Mouse (Mus musculus) stomach, embryonic 15.5 days (tissue): ENCODE data around the gene Enox1. TPM values are rescaled to one million over a fixed set of nuclear protein-coding genes. Genes with fewer than 3 reads are reported as not detected.
"Not testable (repeated sequence)": the region's sequence is repeated elsewhere in the genome, so short reads cannot be mapped to it uniquely, and the experiment has no call there.

Experiments used
- ATAC-seq: fragments of 200-750 bp; cut with Nextera tagmentation; 2 replicates; pipeline ENCODE4 v1.8.0; 2017; ENCODE audit warnings: low read depth, moderate number of reproducible peaks, moderate TSS enrichment; ENCODE audit not compliant: insufficient read depth, low FRiP score
- H3K27ac ChIP-seq: fragments of 300-500 bp; sonication (generic); 2 replicates; pipeline ENCODE4 v1.5.1; 2015; ENCODE audit warnings: mild to moderate bottlenecking, inconsistent platforms
- H3K27me3 ChIP-seq: fragments of 300-500 bp; sonication (generic); replicated peaks from 2 replicates; pipeline ENCODE4 v1.6.1; 2015; ENCODE audit warnings: inconsistent platforms
- H3K36me3 ChIP-seq: fragments of 300-500 bp; sonication (generic); 2 replicates; pipeline ENCODE4 v1.6.1; 2015; ENCODE audit warnings: inconsistent platforms
- H3K4me1 ChIP-seq: fragments of 300-500 bp; sonication (generic); 2 replicates; pipeline ENCODE4 v1.6.1; 2015; ENCODE audit warnings: inconsistent platforms
- H3K4me2 ChIP-seq: fragments of 300-500 bp; sonication (generic); 2 replicates; pipeline ENCODE4 v1.6.1; 2015; ENCODE audit warnings: mild to moderate bottlenecking, inconsistent platforms
- H3K4me3 ChIP-seq: fragments of 300-500 bp; sonication (generic); replicated peaks from 2 replicates; pipeline ENCODE4 v1.5.1; 2015; ENCODE audit warnings: inconsistent platforms
- H3K9ac ChIP-seq: fragments of 300-500 bp; sonication (generic); 2 replicates; pipeline ENCODE4 v1.6.1; 2015; ENCODE audit warnings: inconsistent platforms
- H3K9me3 ChIP-seq: fragments of 300-500 bp; sonication (generic); 2 replicates; pipeline ENCODE4 v1.6.1; 2016; ENCODE audit warnings: inconsistent platforms
- WGBS: fragments of 180-500 bp; shearing (Covaris S2); methylation state at CpG from one replicate; pipeline ENCODE4 v1.1.7; 2015; 5-methylcytosine and 5-hydroxymethylcytosine counted together
- polyA plus RNA-seq: library from polyadenylated mRNA; unstranded; fragments of >200 nt; fragmentation: Nextera tagmentation; extraction: Ambion mirVana; gene quantifications from 2 replicates; pipeline ENCODE4 v1.2.1, GENCODE M21; 2015

Gene Enox1
- polyA plus RNA-seq, 1 experiment from 2014 or later = 6.2 TPM

DNA sequence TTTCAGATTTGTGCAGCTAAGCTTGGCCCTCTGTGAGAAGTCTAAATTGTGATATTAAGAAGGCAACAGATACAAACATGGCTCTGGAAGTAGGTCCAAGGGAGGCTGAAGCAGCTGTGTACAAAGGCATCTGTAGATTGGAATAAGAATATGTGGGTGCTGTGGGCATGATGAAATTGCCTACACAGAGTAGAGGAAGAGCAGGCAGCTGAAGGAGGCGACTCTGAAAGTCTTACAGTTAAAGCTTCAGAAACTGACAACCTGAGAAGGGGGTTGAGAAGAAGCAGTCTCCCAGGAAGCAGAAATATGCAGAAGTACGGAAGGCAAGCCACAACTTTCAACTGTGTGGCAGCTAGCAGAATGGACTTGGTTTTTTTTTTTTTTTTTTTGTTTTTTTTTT is 380.0 kb downstream of the Enox1 start:
- H3K4me1 ChIP-seq = no peaks in the 10 kb centered on the region
- no peak for ATAC-seq
- WGBS = 85% methylated on average over 2 of the region's 2 CpGs

DNA sequence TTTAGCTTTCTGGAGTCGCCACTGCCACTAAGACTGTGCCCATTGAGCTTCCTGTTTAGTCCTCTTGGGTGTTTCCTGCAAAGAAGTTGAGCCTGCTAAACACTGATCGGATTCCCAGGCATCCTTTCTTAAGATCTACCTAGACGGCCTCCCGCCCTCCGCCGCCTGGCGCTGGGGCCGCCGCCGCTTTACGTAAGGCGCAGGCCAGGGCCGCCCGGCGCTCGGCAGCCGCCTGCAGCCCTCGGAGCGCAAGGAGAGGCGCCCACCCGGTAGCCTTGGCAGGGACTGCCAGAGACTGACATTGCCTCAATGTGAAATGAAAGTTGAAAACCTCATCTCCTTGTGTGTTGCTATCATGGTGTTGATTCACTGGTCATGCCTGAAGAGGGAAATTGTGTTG is 383.0 kb downstream of the Enox1 start:
- H3K9ac ChIP-seq, H3K4me2 ChIP-seq, ATAC-seq, H3K27me3 ChIP-seq, H3K27ac ChIP-seq, H3K4me1 ChIP-seq, H3K36me3 ChIP-seq, H3K4me3 ChIP-seq, H3K9me3 ChIP-seq: not testable (repeated sequence)
- WGBS = 68% methylated on average over 21 of the region's 21 CpGs

More for the DNA sequence above, 380.0 kb downstream of the Enox1 start:
- Histone ChIP-seq H3K9ac (no peak overlapping the region), H3K9me3 (no peaks in the 10 kb centered on the region), H3K27ac (no peak overlapping the region), H3K36me3 (no peaks in the 10 kb centered on the region), H3K27me3 (no peaks in the 10 kb centered on the region), H3K4me2 (no peak overlapping the region), H3K4me3 (no peak overlapping the region)

GRCm38 (mm10) chr14:77541925-77542324 is 385.4 kb downstream of the Enox1 start:
- H3K27me3 ChIP-seq = no peaks in the 10 kb centered on the region
- no peak overlapping the region for H3K27ac ChIP-seq
- no peak overlapping the region for H3K4me3 ChIP-seq
- H3K4me1 ChIP-seq = no peaks in the 10 kb centered on the region
- ATAC-seq = no peak
- H3K4me2 ChIP-seq = no peak overlapping the region
- no peak overlapping the region for H3K9ac ChIP-seq
- no peaks in the 10 kb centered on the region for H3K9me3 ChIP-seq
- H3K36me3 ChIP-seq = no peaks in the 10 kb centered on the region
- whole genome bisulfite sequencing = 88% methylated on average over 7 of the region's 7 CpGs

DNA sequence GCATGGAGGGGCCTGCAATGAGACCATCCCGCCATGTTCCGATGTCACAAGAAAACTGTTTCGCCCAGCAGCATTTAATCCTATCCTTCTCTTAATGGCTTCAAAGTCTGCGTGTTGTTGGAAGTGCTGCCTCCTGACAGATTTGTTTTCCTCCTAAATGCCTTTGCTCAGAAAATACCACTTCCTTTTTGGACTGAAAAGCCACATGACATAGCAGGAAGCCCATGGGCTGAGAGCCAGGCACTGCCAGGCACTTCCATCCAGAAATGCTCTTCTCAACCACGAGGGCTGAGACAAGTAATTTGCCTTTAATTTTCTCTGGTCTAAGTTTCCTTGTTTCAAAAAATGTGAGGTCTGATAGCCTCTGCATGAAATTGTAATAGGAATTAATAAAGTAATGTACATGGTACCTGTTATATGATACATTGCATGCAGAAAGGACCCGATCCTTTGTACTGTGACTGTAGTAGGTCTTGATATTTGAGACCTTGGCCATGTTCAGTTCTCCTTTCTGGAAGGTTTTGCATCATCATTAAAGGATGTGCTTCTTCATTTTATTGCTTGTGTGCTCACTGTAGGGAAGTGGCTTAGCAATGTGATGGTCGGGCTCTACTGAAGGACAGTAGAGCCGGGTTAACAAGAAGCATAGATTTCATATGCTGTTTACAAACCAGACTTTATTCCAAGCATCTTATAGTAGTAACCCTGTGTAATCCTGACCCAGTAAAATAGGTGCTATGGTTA is 390.1 kb downstream of the Enox1 start:
- H3K4me2 ChIP-seq = no peak overlapping the region
- 85% methylated on average over 8 of the region's 8 CpGs for WGBS
- H3K27ac ChIP-seq = no peak overlapping the region
- ATAC-seq = no peak
- H3K4me3 ChIP-seq = no peak overlapping the region
- no peaks in the 10 kb centered on the region for H3K27me3 ChIP-seq
- no peak overlapping the region for H3K9ac ChIP-seq
- H3K4me1 ChIP-seq = no peaks in the 10 kb centered on the region
- no peaks in the 10 kb centered on the region for H3K9me3 ChIP-seq
- H3K36me3 ChIP-seq = no peaks in the 10 kb centered on the region

- WGBS = 76% methylated on average over 5 of the region's 5 CpGs
- H3K27ac ChIP-seq = no peak overlapping the region
- H3K36me3 ChIP-seq = no peaks in the 10 kb centered on the region
- H3K9ac ChIP-seq = no peak overlapping the region
- ATAC-seq = no peak
- H3K4me2 ChIP-seq = no peak overlapping the region
- H3K27me3 ChIP-seq = no peaks in the 10 kb centered on the region
- no peaks in the 10 kb centered on the region for H3K9me3 ChIP-seq
- no peaks in the 10 kb centered on the region for H3K4me1 ChIP-seq
- H3K4me3 ChIP-seq = no peak overlapping the region
Observed at GRCm38 (mm10) chr14:77547351-77547750, 390.8 kb downstream of the Enox1 start.

DNA sequence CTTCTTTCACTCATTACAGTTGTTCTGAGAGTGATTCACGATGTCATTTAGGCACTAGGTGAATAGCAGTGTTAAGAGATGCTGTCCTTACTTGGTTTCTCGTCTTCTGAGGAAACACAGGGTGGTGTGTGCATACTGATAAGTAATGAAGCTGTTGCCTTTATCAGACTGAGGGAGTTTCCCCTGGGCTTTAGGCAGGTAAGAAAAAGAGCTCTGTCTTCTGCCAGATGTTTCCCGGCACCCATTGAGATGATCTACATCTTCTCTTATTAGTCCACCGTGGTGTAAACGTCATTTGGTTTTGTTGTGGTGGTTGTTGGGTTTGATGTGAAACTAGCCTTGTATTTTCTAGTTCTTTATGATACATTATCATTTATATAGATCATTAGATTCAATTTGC is 392.4 kb downstream of the Enox1 start:
- Histone ChIP-seq H3K4me2 (no peak overlapping the region), H3K9ac (no peak overlapping the region), H3K4me3 (no peak overlapping the region), H3K27me3 (no peaks in the 10 kb centered on the region), H3K9me3 (no peaks in the 10 kb centered on the region), H3K4me1 (no peaks in the 10 kb centered on the region), H3K27ac (no peak overlapping the region), H3K36me3 (no peaks in the 10 kb centered on the region)
- no peak for ATAC-seq
- WGBS = 83% methylated on average over 5 of the region's 5 CpGs

DNA sequence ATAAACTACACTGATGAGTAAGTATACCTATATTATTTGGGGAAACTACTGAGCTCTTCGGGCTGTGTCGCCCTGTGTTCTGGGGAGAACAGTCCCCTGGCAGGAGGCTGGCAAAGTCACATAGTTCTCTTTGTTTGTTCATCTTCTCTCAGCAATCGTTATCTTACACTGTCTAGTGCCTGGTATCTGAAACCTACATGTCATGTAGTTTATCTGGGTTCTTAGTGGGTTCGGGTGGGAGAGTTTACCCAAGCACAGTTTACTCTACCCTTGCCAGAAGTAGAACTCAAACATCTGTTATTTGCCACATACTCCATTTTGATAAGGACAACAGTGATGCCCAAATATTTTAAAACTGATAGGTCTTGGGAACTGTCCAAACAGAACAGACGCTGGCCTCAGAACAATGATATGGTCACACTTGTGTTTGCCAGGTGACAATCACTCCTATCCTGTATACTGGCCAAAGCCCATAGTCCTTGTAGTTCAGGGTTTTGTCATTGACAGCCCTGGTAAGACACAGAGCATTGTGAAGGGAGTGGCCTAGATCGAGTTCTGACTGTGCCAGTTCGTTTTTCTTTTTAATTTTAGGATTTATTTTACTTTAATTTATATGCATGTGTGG is 401.0 kb downstream of the Enox1 start:
- Histone ChIP-seq H3K9me3 (no peaks in the 10 kb centered on the region), H3K36me3 (no peaks in the 10 kb centered on the region), H3K4me2 (no peak overlapping the region), H3K4me3 (no peak overlapping the region), H3K27me3 (no peaks in the 10 kb centered on the region), H3K27ac (no peak overlapping the region), H3K9ac (no peak overlapping the region), H3K4me1 (no peaks in the 10 kb centered on the region)
- ATAC-seq = peak; percentile 50; the same call in 1 of the 2 replicates
- WGBS = 54% methylated on average over 7 of the region's 7 CpGs

DNA sequence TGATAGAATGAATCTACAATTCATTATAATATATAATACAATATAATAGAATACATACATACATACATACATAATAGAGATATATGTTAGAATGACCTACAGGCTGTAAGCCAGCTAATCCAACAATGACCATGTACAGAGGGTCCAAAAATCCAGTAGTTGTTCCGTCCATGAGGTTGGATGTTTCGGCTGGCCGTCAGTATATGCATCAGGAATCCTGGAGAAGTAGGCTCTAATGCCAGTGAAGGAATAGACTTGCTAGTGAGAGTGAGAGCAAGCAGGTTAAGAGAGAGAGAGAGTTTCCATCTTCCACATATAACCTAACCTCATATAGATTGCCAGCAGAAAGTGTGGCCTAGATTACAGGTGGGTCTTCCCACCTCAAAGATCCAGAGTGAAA is 402.3 kb downstream of the Enox1 start:
- ATAC-seq = no peak
- Histone ChIP-seq H3K4me2 (no peak overlapping the region), H3K27ac (no peak overlapping the region), H3K9ac (no peak overlapping the region), H3K9me3 (no peaks in the 10 kb centered on the region), H3K36me3 (no peaks in the 10 kb centered on the region), H3K27me3 (no peaks in the 10 kb centered on the region), H3K4me1 (no peaks in the 10 kb centered on the region), H3K4me3 (no peak overlapping the region)
- WGBS = 94% methylated on average over 3 of the region's 3 CpGs

DNA sequence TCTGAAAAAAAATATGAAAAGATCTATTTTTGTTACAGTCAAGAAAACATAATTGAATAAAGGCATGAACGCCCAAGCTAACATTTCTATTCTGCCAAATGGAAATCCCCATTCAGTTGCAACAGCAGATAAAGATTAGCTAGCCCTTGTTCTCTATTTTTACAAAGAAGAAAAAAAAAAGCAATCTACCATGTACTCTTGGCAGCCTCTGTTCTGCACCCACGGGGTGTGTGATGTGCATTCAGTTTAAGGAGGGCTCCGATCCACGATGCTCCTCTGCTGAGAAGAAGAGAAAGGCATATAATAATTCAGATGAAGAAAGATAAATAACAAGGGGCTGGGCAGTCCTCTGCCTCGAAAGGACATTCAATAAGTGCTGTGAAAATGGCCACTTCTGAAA is 403.2 kb downstream of the Enox1 start:
- no peaks in the 10 kb centered on the region for H3K27me3 ChIP-seq
- H3K9ac ChIP-seq = no peak overlapping the region
- no peaks in the 10 kb centered on the region for H3K9me3 ChIP-seq
- H3K4me3 ChIP-seq = no peak overlapping the region
- no peak overlapping the region for H3K27ac ChIP-seq
- H3K36me3 ChIP-seq = no peaks in the 10 kb centered on the region
- no peak for ATAC-seq
- no peak overlapping the region for H3K4me2 ChIP-seq
- WGBS = 68% methylated on average over 5 of the region's 5 CpGs
- no peaks in the 10 kb centered on the region for H3K4me1 ChIP-seq

DNA sequence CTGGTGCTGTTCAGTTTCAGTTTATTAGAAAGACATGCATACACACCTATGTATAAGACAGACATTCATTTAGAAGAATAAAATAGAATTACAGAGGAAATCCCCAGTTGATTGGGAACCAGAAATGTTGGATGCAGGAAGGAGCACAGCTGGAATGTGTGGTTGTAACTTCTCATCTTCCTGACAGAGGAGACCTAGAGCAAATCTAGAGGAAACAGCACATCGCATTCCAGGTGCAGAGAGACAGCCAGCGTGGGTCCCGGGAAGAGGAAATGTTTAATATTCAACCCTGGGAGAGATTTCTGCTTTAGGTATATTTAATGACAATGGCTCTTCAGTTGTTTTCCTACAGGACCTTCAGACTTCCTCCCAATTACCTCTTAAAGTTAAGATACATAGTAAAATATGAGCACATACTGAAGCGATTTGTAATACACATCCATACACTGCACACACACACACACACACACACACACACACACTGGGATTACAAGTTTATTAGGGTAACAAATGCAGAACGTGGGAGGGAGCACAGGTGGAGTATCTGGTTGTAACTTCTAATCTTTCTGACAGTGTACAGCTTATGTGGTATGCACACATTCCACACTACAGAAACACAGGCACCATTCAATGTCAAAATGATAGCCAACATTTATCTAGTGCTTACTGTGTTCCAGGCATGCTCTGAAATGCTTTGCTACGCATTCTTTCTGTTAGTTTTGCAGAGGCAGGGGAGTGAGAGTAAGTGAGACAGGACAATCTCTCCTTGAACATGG is 405.4 kb downstream of the Enox1 start:
- Histone ChIP-seq H3K9ac (no peak overlapping the region), H3K4me3 (no peak overlapping the region), H3K4me1 (no peaks in the 10 kb centered on the region), H3K27me3 (no peaks in the 10 kb centered on the region), H3K27ac (no peak overlapping the region), H3K36me3 (no peaks in the 10 kb centered on the region), H3K4me2 (no peak overlapping the region), H3K9me3 (no peaks in the 10 kb centered on the region)
- ATAC-seq = peak; percentile 7; the same call in 1 of the 2 replicates
- WGBS = 49% methylated on average over 6 of the region's 6 CpGs

DNA sequence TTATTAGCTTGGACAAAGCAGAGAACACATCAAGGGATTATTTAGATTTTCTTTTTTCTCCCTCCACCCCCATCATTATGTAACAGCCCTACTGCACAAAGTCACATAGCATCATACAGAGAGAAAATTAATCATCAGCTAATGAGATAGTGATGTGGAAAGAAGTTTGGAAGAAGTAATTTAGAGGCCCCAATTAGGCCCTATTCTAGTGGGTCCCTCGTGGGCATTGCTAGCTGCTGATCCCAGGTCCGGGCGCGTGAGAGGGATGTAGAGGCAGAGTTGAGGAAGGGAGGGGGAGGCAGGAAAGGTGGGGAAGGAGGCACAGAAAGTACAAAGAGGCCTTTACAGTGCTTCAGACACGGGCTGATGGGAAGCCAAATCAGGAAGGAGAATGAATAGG is 407.4 kb downstream of the Enox1 start:
- Histone ChIP-seq H3K4me2 (no peak overlapping the region), H3K4me1 (no peaks in the 10 kb centered on the region), H3K9ac (no peak overlapping the region), H3K27me3 (no peaks in the 10 kb centered on the region), H3K9me3 (no peaks in the 10 kb centered on the region), H3K4me3 (no peak overlapping the region), H3K36me3 (no peaks in the 10 kb centered on the region), H3K27ac (no peak overlapping the region)
- 80% methylated on average over 5 of the region's 5 CpGs for WGBS
- ATAC-seq = no peak

GRCm38 (mm10) chr14:77567120-77567519 is 410.6 kb downstream of the Enox1 start:
- no peaks in the 10 kb centered on the region for H3K36me3 ChIP-seq
- no peaks in the 10 kb centered on the region for H3K27me3 ChIP-seq
- H3K4me1 ChIP-seq = no peaks in the 10 kb centered on the region
- H3K27ac ChIP-seq = no peak overlapping the region
- no peak overlapping the region for H3K4me3 ChIP-seq
- H3K9me3 ChIP-seq = no peaks in the 10 kb centered on the region
- no peak for ATAC-seq
- H3K9ac ChIP-seq = no peak overlapping the region
- H3K4me2 ChIP-seq = no peak overlapping the region
- WGBS = 74% methylated on average over 2 of the region's 2 CpGs
